Mouse (Mus musculus) cerebellum, adult 2 months (tissue): Measurements from ENCODE around the gene Entr1. TPM values are rescaled to one million over a fixed set of nuclear protein-coding genes. Genes with fewer than 3 reads are reported as not detected.

Experiments
- DNase-seq, 2 experiments: peaks; one replicate each; pipeline ENCODE4 v3.0.0; 2021
- H3K27ac ChIP-seq: fragments of 200-500 bp; 2 replicates; pipeline ENCODE4 v1.5.1; 2012; ENCODE audit warnings: low read length, control low read depth, inconsistent platforms; ENCODE audit not compliant: insufficient read depth
- H3K27me3 ChIP-seq: fragments of 200-500 bp; 2 replicates; pipeline ENCODE4 v1.6.1; 2012; ENCODE audit warnings: inconsistent platforms, mild to moderate bottlenecking, low read length, moderate library complexity; ENCODE audit not compliant: control insufficient read depth, insufficient read depth
- H3K4me1 ChIP-seq: fragments of 200-500 bp; 2 replicates; pipeline ENCODE4 v1.6.1; 2011; ENCODE audit warnings: low read length; ENCODE audit not compliant: control insufficient read depth, insufficient read depth
- H3K4me3 ChIP-seq: fragments of 200-500 bp; replicated peaks from 2 replicates; pipeline ENCODE3; 2011; ENCODE audit warnings: mild to moderate bottlenecking, low read depth, low read length, control low read depth; ENCODE audit not compliant: insufficient read depth
- CTCF ChIP-seq: fragments of 200-500 bp; IDR thresholded peaks from 2 replicates; pipeline ENCODE4 v1.5.1; 2011; ENCODE audit warnings: low read depth, mild to moderate bottlenecking, control low read depth, low read length, moderate library complexity, borderline replicate concordance; ENCODE audit not compliant: insufficient read depth
- POLR2A ChIP-seq: fragments of 200-500 bp; IDR thresholded peaks from 2 replicates; pipeline ENCODE4 v1.6.1; 2011; ENCODE audit warnings: low read length, control low read depth, borderline replicate concordance; ENCODE audit not compliant: insufficient read depth
- WGBS: fragments of 180-500 bp; shearing (Covaris S2); methylation state at CpG from one replicate; pipeline ENCODE4 v1.1.7; 2018; 5-methylcytosine and 5-hydroxymethylcytosine counted together
- polyA plus RNA-seq: library from polyadenylated mRNA; depleted of rRNA; stranded (reverse); fragments of >200 nt; gene quantifications from 2 replicates; pipeline ENCODE4 v1.2.3, GENCODE M21; 2012; rRNA removed

The Entr1 gene
- polyA plus RNA-seq, 1 experiment, result 289 TPM

- DNase-seq, result peak; percentile 94 to 96
- Histone ChIP-seq H3K4me1 (peaks cover 27% of the 10 kb centered on the region), H3K27me3 (no peaks in the 10 kb centered on the region), H3K27ac (peak within 1 kb of the TSS; percentile 77), H3K4me3 (peak within 1 kb of the TSS; percentile 82)
- under 1% methylated on average over 62 of the region's 62 CpGs for WGBS
- TF ChIP-seq POLR2A, result peak; percentile 41; the same call in 1 of the 2 replicates
- peak; percentile 60; the same call in 1 of the 2 replicates for TF ChIP-seq CTCF
These were observed 37.5 kb downstream of the Entr1 start, which contains the start of gene Dnlz for GRCm38 (mm10) chr2:26351358-26352290. Gene Dnlz, minus strand, starts transcription at chr2:26352110.

GRCm38 (mm10) chr2:26348241-26348640 lies 40.9 kb downstream of the Entr1 start:
- DNase-seq, result no peak
- no peak overlapping the region for H3K27ac ChIP-seq

DNA sequence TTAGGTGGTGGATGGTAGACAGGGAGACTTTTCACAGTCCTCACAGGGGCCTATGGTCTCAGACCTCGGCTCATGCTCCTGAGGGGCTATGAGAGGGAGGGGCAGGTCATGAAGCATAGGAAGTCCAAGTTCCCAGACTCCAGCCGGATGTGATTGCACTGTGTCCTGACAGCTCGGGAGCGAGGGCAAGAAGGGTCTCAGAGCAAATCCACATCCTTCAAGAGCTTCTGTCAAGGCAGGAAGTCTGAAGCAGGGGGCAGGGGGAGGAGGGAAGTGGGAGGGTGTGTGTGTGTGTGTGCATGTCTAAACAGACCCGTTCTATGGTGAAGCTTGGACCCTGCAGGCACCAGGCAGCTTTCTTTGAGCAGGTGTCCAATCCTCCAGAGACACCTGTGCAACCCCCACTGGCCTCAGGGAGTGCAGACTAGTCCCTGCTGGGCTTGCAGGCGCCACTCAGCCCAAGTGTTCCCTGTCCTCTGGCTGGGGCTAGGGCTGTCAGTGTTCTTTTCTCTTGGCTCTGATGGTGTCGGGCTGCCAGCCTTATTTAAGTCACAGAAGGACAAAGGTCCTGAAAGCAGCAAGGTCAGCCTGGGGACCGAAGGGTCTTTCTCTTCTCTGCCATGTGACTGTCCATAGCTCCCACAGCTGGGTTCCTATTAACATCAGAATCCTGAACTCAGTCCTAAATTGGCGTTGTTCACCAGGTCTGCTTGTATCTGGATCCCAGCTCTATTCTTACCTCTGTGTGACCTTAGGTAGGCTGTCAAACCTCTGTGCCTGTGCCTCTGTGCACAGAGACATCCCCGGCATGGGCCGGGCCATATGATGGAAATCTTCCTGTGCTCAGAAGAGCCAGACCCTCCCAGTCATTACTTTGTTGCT lies 46.3 kb downstream of the Entr1 start:
- TF ChIP-seq POLR2A (no peak), CTCF (no peak)
- 57% methylated on average over 11 of the region's 11 CpGs for WGBS
- no peak overlapping the region for H3K4me3 ChIP-seq
- H3K4me1 ChIP-seq, result peaks cover 47% of the 10 kb centered on the region
- no peaks in the 10 kb centered on the region for H3K27me3 ChIP-seq
- H3K27ac ChIP-seq, result peak overlapping the region; percentile 1; the same call in 1 of the 2 replicates
- DNase-seq, result no peak

More at GRCm38 (mm10) chr2:26348241-26348640, 40.9 kb downstream of the Entr1 start:
- H3K4me1 ChIP-seq, result peaks cover 11% of the 10 kb centered on the region
- WGBS, result 64% methylated on average over 6 of the region's 6 CpGs
- TF ChIP-seq POLR2A (no peak), CTCF (no peak)
- no peak overlapping the region for H3K4me3 ChIP-seq
- no peaks in the 10 kb centered on the region for H3K27me3 ChIP-seq

- DNase-seq, result peak; percentile 76 to 83
- Histone ChIP-seq H3K4me3 (no peak overlapping the region), H3K27ac (peak overlapping the region; percentile 1; the same call in 1 of the 2 replicates), H3K27me3 (no peaks in the 10 kb centered on the region), H3K4me1 (peaks cover 47% of the 10 kb centered on the region)
- WGBS, result 15% methylated on average over 10 of the region's 10 CpGs
- TF ChIP-seq CTCF, result no peak
- no peak for TF ChIP-seq POLR2A
These were observed 47.1 kb downstream of the Entr1 start for GRCm38 (mm10) chr2:26342044-26342443.

DNA sequence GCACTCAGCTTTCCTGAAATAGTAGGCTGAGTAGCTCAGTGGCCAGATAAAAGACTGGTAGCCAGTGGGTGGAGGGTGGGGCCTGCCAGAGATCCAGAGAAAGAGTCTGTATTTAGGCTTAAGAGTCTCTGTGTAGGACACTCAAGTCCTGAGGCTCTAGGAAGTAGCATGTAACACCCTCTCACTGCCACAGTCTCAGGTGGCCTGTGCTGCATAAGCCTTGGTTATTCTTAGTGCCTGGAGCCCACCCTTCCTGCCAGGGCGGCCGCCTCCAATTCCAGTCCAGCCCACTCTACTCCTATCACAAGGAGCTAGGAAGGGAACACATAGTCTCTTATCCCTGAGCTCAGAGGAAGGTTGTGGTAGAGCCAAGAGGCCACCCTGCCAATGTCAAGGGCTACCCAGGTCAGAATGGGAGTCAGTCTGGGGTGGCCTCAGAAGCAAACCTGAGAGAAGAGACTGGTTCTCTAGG lies 47.6 kb downstream of the Entr1 start:
- 97% methylated on average over 2 of the region's 2 CpGs for WGBS
- TF ChIP-seq POLR2A (no peak), CTCF (no peak)
- H3K4me3 ChIP-seq, result no peak overlapping the region
- peaks cover 47% of the 10 kb centered on the region for H3K4me1 ChIP-seq
- H3K27ac ChIP-seq, result peak overlapping the region; percentile 1
- H3K27me3 ChIP-seq, result no peaks in the 10 kb centered on the region
- no peak for DNase-seq

DNA sequence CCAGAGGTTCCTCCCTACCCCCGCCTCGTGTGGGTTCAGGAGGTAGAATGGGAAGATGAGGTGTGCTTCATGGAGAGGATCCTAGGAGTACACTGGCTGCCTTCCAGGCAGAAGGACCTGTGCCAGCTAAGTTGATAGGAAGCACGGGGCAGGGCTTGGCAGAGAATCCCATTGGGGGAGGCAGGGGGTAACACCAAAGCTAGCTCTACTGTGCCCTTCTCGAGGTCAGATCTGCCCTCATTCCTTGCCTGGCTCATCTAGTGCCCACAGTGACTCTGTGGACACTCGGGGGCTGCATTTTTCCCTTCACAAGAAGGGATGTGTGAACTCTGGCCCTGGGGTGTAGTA lies 49.9 kb downstream of the Entr1 start:
- peak overlapping the region; percentile 75 for H3K27ac ChIP-seq

GRCm38 (mm10) chr2:26338302-26339203 lies 50.6 kb downstream of the Entr1 start:
- Histone ChIP-seq H3K4me1 (peaks cover 47% of the 10 kb centered on the region), H3K4me3 (no peak overlapping the region), H3K27ac (peak overlapping the region; percentile 75), H3K27me3 (no peaks in the 10 kb centered on the region)
- WGBS, result 17% methylated on average over 10 of the region's 13 CpGs
- DNase-seq, result peak; percentile 71 to 74
- TF ChIP-seq POLR2A (no peak), CTCF (no peak)

More for the DNA sequence above, 49.9 kb downstream of the Entr1 start:
- no peak for TF ChIP-seq POLR2A
- no peak for TF ChIP-seq CTCF
- Histone ChIP-seq H3K4me3 (no peak overlapping the region), H3K4me1 (peaks cover 47% of the 10 kb centered on the region), H3K27me3 (no peaks in the 10 kb centered on the region)
- WGBS, result 21% methylated on average over 5 of the region's 5 CpGs
- peak; percentile 61 to 69 for DNase-seq

Other genes starting within 250 kb of the Entr1 start
- 1.1 and 1.3 TPM in 2 replicates for gene Lhx3, start 181.0 kb downstream of the Entr1 start, polyA plus RNA-seq
- gene Qsox2, start 151.8 kb downstream of the Entr1 start, polyA plus RNA-seq, result 20.7 and 24.3 TPM in 2 replicates
- 2.7 and 3.0 TPM in 2 replicates for gene Ccdc187, start 94.8 kb downstream of the Entr1 start, polyA plus RNA-seq
- 126 and 137 TPM in 2 replicates for gene Gpsm1, start 73.8 kb downstream of the Entr1 start, polyA plus RNA-seq
- gene Dnlz, start 37.2 kb downstream of the Entr1 start, polyA plus RNA-seq, result 32.6 and 34.9 TPM in 2 replicates
- 5.7 and 6.2 TPM in 2 replicates for gene Card9, start 28.4 kb downstream of the Entr1 start, polyA plus RNA-seq
- 59.2 and 63.9 TPM in 2 replicates for gene Snapc4, start 8.7 kb downstream of the Entr1 start, polyA plus RNA-seq
- 98.2 and 104 TPM in 2 replicates for gene Pmpca, start within 50 bp of the Entr1 start, polyA plus RNA-seq
- 60.2 and 67.9 TPM in 2 replicates for gene Inpp5e, start 19.9 kb upstream of the Entr1 start, polyA plus RNA-seq
- 43.2 and 44.6 TPM in 2 replicates for gene Sec16a, start 55.9 kb upstream of the Entr1 start, polyA plus RNA-seq
- gene Notch1, start 127.3 kb upstream of the Entr1 start, polyA plus RNA-seq, result 10.5 and 11.6 TPM in 2 replicates
- 87.1 and 93.0 TPM in 2 replicates for gene Egfl7, start 190.7 kb upstream of the Entr1 start, polyA plus RNA-seq
- gene Gm20532, start 197.3 kb upstream of the Entr1 start, polyA plus RNA-seq, result not detected in 2 replicates
- gene Agpat2, start 215.1 kb upstream of the Entr1 start, polyA plus RNA-seq, result 2.1 and 2.6 TPM in 2 replicates
- 147 and 155 TPM in 2 replicates for gene Fam69b, start 239.1 kb upstream of the Entr1 start, polyA plus RNA-seq